Mouse (Mus musculus) hindbrain, embryonic 14.5 days (tissue): ENCODE measurements at regions not wholly inside any gene's neighbourhood (a gene's known extent, or its start where the extent isn't known, plus 50 kb on each side); places are given as distances from the start of the nearest gene placed in this dataset.
"Not testable (repeated sequence)": the region's sequence is repeated elsewhere in the genome, so short reads cannot be mapped to it uniquely, and the experiment has no call there.

Experiments
- ATAC-seq: fragments of 200-750 bp; cut with Nextera tagmentation; 2 replicates; pipeline ENCODE4 v1.8.0; 2017; ENCODE audit warnings: moderate number of reproducible peaks, mild to moderate bottlenecking, moderate TSS enrichment, moderate library complexity; ENCODE audit not compliant: low FRiP score
- DNase-seq: peaks from one replicate; pipeline ENCODE4 v3.0.0-alpha.2; 2015; ENCODE audit warnings: low spot score
- H3K27ac ChIP-seq: fragments of 300-500 bp; sonication (generic); 2 replicates; pipeline ENCODE4 v1.5.1; 2014; ENCODE audit warnings: mild to moderate bottlenecking, moderate library complexity
- H3K27me3 ChIP-seq: fragments of 300-500 bp; sonication (generic); 2 replicates; pipeline ENCODE4 v1.6.1; 2014; ENCODE audit warnings: mild to moderate bottlenecking, low read length, mixed read lengths; ENCODE audit not compliant: control insufficient read depth, insufficient read depth
- H3K36me3 ChIP-seq: fragments of 300-500 bp; sonication (generic); replicated peaks from 2 replicates; pipeline ENCODE4 v1.6.1; 2014; ENCODE audit not compliant: control insufficient read depth, insufficient read depth
- H3K4me1 ChIP-seq: fragments of 300-500 bp; sonication (generic); replicated peaks from 2 replicates; pipeline ENCODE4 v1.6.1; 2014; ENCODE audit warnings: antibody characterized with exemption, low read length, mixed read lengths; ENCODE audit not compliant: control insufficient read depth, insufficient read depth
- H3K4me2 ChIP-seq: fragments of 300-500 bp; sonication (generic); replicated peaks from 2 replicates; pipeline ENCODE4 v1.6.1; 2014; ENCODE audit warnings: mild to moderate bottlenecking, moderate library complexity
- H3K4me3 ChIP-seq: fragments of 300-500 bp; sonication (generic); replicated peaks from 2 replicates; pipeline ENCODE4 v1.5.1; 2014; ENCODE audit warnings: mild to moderate bottlenecking, low read length
- H3K9ac ChIP-seq: fragments of 300-500 bp; sonication (generic); 2 replicates; pipeline ENCODE4 v1.6.1; 2014
- H3K9me3 ChIP-seq: fragments of 300-500 bp; sonication (generic); 2 replicates; pipeline ENCODE4 v1.6.1; 2016; ENCODE audit warnings: low read length; ENCODE audit not compliant: control insufficient read depth
- WGBS: fragments of 180-500 bp; shearing (Covaris S2); extraction: QIAGEN DNeasy Blood & Tissue Kit; methylation state at CpG from one replicate; pipeline ENCODE4 v1.1.7; 2014; 5-methylcytosine and 5-hydroxymethylcytosine counted together

- H3K9ac ChIP-seq, result no peak overlapping the region
- no peak overlapping the region for H3K4me2 ChIP-seq
- ATAC-seq (no peak), DNase-seq (no peak)
- H3K27ac ChIP-seq, result no peak overlapping the region
- no peaks in the 10 kb centered on the region for H3K4me1 ChIP-seq
- no peaks in the 10 kb centered on the region for H3K27me3 ChIP-seq
- no peak overlapping the region for H3K4me3 ChIP-seq
- H3K36me3 ChIP-seq, result no peaks in the 10 kb centered on the region
- WGBS, result 93% methylated on average over 2 of the region's 2 CpGs
- no peaks in the 10 kb centered on the region for H3K9me3 ChIP-seq
These were observed 130.8 kb upstream of the Kcnk2 start for GRCm38 (mm10) chr1:189532834-189533233.

GRCm38 (mm10) chr1:189526329-189526728 lies 124.3 kb upstream of the Kcnk2 start:
- Histone ChIP-seq H3K9ac (no peak overlapping the region), H3K9me3 (0 out of 2 replicates have a peak, but pooled peaks cover 4% of the 10 kb centered on the region), H3K4me3 (no peak overlapping the region), H3K4me2 (no peak overlapping the region), H3K4me1 (no peaks in the 10 kb centered on the region), H3K27ac (no peak overlapping the region), H3K36me3 (no peaks in the 10 kb centered on the region), H3K27me3 (no peaks in the 10 kb centered on the region)
- ATAC-seq (no peak), DNase-seq (no peak)
- 87% methylated on average over 5 of the region's 5 CpGs for WGBS

- 82% methylated on average over 7 of the region's 7 CpGs for WGBS
- Histone ChIP-seq H3K36me3 (no peaks in the 10 kb centered on the region), H3K4me2 (no peak overlapping the region), H3K9ac (no peak overlapping the region), H3K27me3 (no peaks in the 10 kb centered on the region), H3K4me3 (no peak overlapping the region), H3K27ac (no peak overlapping the region), H3K9me3 (0 out of 2 replicates have a peak, but pooled peaks cover 6% of the 10 kb centered on the region), H3K4me1 (no peaks in the 10 kb centered on the region)
- no peak for ATAC-seq
- DNase-seq, result no peak
These were observed 113.4 kb upstream of the Kcnk2 start for GRCm38 (mm10) chr1:189515476-189515875.

DNA sequence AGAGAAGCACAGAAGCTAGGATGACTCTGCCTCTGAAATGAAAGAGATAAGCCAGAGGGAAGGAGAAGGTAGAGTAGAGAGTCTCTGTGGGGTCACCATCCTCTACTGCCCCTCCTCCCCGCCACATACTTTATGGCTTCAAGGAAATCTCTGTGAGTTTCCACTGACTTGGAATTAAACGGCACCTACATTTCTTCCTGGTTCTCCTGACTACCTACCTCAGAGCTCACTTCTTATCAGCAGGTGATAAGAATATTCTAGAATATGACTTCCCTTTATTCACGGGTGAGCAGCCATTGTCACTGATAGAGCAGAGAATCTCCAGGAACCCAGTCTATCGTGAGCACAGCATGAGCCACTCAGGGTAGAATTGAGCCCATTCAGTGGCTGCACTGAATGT lies 111.3 kb upstream of the Kcnk2 start:
- 51% methylated on average over 4 of the region's 4 CpGs for WGBS
- no peaks in the 10 kb centered on the region for H3K27me3 ChIP-seq
- no peaks in the 10 kb centered on the region for H3K36me3 ChIP-seq
- no peak for DNase-seq
- ATAC-seq, result no peak
- H3K4me1 ChIP-seq, result no peaks in the 10 kb centered on the region
- peaks cover 14% of the 10 kb centered on the region for H3K9me3 ChIP-seq
- H3K4me2 ChIP-seq, result no peak overlapping the region
- no peak overlapping the region for H3K9ac ChIP-seq
- H3K4me3 ChIP-seq, result no peak overlapping the region
- H3K27ac ChIP-seq, result no peak overlapping the region

DNA sequence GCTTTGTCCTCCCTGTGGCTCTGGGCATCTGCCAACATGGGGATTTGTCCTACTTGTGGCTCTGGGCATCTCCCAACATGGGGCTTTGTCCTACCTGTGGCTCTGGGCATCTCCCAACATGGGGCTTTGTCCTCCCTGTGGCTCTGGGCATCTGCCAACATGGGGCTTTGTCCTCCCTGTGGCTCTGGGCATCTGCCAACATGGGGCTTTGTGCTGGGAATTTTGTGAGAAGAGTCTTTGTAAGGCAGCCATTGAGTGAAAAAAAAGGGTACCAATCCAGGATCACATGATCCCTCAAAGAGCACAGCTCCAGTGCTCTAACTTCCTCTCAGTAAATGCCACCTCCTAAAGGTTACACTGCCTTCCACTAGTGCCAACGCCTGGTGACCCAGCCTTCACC lies 105.2 kb upstream of the Kcnk2 start:
- not testable (repeated sequence) for ATAC-seq, H3K9ac ChIP-seq, H3K27ac ChIP-seq, H3K27me3 ChIP-seq, H3K4me3 ChIP-seq, H3K4me2 ChIP-seq, H3K4me1 ChIP-seq, DNase-seq, H3K36me3 ChIP-seq
- WGBS, result 59% methylated on average over 1 of the region's 1 CpGs
- peaks cover 18% of the 10 kb centered on the region for H3K9me3 ChIP-seq

DNA sequence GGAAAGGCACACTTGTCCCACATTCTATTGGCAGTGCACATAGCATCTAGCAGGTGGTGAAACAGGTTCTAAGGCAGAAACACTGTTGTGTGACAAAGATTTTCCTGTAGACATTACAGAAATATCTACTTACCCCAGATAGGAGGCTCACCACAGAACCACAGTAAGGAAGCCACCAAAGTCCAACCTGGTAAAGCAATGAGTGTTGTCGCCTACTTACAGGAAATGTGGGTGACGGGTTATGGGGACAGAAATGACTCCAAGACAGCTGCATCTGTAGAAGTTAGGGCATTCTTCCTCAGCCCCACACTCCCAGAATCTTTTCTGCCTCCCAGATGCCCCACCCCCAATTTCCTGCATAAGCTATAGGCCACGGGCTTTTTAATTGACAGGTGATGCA lies 97.6 kb upstream of the Kcnk2 start:
- Histone ChIP-seq H3K4me3 (no peak overlapping the region), H3K4me2 (no peak overlapping the region), H3K27me3 (no peaks in the 10 kb centered on the region), H3K27ac (no peak overlapping the region), H3K9me3 (no peaks in the 10 kb centered on the region), H3K9ac (no peak overlapping the region), H3K4me1 (0 out of 2 replicates have a peak, but pooled peaks cover 5% of the 10 kb centered on the region), H3K36me3 (no peaks in the 10 kb centered on the region)
- no peak for ATAC-seq
- DNase-seq, result no peak
- 94% methylated on average over 3 of the region's 3 CpGs for WGBS

DNA sequence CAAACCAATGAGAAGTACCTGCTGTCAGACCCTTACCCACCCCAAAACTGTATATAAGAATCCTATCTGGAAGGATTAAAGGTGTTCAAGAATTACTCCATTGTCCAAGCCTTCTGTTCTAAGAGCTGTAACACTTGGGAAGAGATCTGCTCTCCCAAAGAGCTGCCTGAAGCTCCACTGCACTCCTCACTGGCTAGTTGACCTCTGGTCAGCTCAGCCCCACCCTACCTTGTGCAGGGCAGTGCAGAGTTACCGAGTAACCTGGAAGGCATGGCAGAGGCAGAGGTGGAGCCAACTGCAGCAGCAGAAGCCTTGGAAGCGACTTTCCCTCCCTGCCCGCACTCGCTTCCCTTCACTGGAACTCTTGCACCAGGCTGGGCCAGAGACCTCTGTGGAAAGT lies 97.1 kb upstream of the Kcnk2 start:
- Histone ChIP-seq H3K4me2 (no peak overlapping the region), H3K4me3 (no peak overlapping the region), H3K4me1 (0 out of 2 replicates have a peak, but pooled peaks cover 5% of the 10 kb centered on the region), H3K27ac (no peak overlapping the region), H3K9me3 (no peaks in the 10 kb centered on the region), H3K36me3 (no peaks in the 10 kb centered on the region), H3K9ac (no peak overlapping the region), H3K27me3 (no peaks in the 10 kb centered on the region)
- WGBS, result 74% methylated on average over 4 of the region's 4 CpGs
- ATAC-seq, result no peak
- no peak for DNase-seq

- Histone ChIP-seq H3K4me3 (no peak overlapping the region), H3K9ac (no peak overlapping the region), H3K4me2 (no peak overlapping the region), H3K36me3 (no peaks in the 10 kb centered on the region), H3K9me3 (no peaks in the 10 kb centered on the region), H3K4me1 (0 out of 2 replicates have a peak, but pooled peaks cover 5% of the 10 kb centered on the region), H3K27ac (no peak overlapping the region), H3K27me3 (no peaks in the 10 kb centered on the region)
- 61% methylated on average over 9 of the region's 9 CpGs for WGBS
- DNase-seq (peak; percentile 55), ATAC-seq (no peak)
These were observed 95.0 kb upstream of the Kcnk2 start for GRCm38 (mm10) chr1:189497031-189497430.

DNA sequence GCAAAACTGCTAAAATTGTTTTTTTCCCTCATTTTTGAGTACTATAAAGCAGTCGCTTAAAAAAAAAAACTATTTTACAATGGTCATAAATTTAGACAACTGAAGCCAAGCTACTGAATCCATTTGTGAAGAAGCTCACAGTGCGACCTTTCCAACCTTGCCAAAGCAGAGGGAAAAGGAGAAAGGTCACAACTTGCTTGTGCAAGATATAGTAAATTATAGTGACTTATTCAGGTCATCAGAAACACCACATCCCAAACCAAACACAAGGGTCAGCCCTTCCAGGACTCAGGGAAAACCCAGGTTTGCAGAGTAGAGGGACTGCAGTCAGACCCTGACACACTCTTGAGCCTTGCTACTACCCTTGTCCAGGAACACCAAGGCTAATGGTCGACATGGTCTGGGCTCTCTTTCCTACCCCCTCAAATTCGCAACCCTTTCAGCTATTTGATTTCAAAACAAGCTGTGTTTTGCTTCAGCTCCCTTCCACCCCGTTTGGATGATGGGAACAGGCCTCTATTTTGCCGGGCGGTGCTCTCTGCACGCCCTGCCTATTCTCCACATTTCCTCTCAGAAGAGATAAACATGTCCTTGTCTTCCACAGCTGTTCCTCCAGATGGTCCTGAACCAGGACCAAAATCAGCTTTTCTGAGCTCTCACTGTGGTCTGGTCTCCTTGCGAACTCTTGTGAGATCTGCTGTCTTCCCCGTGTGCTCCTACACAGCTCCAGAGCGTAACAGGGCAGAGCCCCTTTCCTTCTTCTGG lies 93.5 kb upstream of the Kcnk2 start:
- Histone ChIP-seq H3K4me3 (no peak overlapping the region), H3K4me1 (0 out of 2 replicates have a peak, but pooled peaks cover 5% of the 10 kb centered on the region), H3K27ac (no peak overlapping the region), H3K36me3 (no peaks in the 10 kb centered on the region), H3K4me2 (no peak overlapping the region), H3K9ac (no peak overlapping the region), H3K9me3 (no peaks in the 10 kb centered on the region), H3K27me3 (no peaks in the 10 kb centered on the region)
- 82% methylated on average over 11 of the region's 11 CpGs for WGBS
- ATAC-seq, result no peak
- DNase-seq, result no peak
